Mouse (Mus musculus) myocyte (in vitro differentiated cells): ENCODE data around the gene Car14. TPM values are rescaled to one million over a fixed set of nuclear protein-coding genes. Genes with fewer than 3 reads are reported as not detected.

Experiments used
- H3K27me3 ChIP-seq: one replicate; pipeline ENCODE4 v1.6.1; 2011; ENCODE audit not compliant: control insufficient read depth, insufficient read depth, insufficient read length
- H3K36me3 ChIP-seq: one replicate; pipeline ENCODE4 v1.6.1; 2011; ENCODE audit not compliant: control insufficient read depth, insufficient read depth
- H3K4me2 ChIP-seq: one replicate; pipeline ENCODE4 v1.6.1; 2011; ENCODE audit warnings: low read depth, control low read depth
- H3K4me3 ChIP-seq: one replicate; pipeline ENCODE4 v1.5.1; 2011; ENCODE audit warnings: mild to moderate bottlenecking, control low read depth, moderate library complexity
- H3K79me2 ChIP-seq: one replicate; pipeline ENCODE4 v1.6.1; 2011; ENCODE audit not compliant: control insufficient read depth, insufficient read depth
- H3ac ChIP-seq: one replicate; pipeline ENCODE4 v1.6.1; 2011; ENCODE audit not compliant: control insufficient read depth, insufficient read length
- CEBPB ChIP-seq: IDR thresholded peaks from 2 replicates; pipeline ENCODE4 v1.6.1; 2011; ENCODE audit warnings: mild to moderate bottlenecking, moderate library complexity; ENCODE audit not compliant: poor library complexity, insufficient read depth, severe bottlenecking
- E2F4 ChIP-seq: IDR thresholded peaks from one replicate; pipeline ENCODE4 v1.6.1; 2011; ENCODE audit warnings: mild to moderate bottlenecking, control low read depth, moderate library complexity; ENCODE audit not compliant: insufficient read depth
- MAX ChIP-seq: IDR thresholded peaks from one replicate; pipeline ENCODE4 v1.6.1; 2011; ENCODE audit warnings: low read depth, mild to moderate bottlenecking, control low read depth
- MYOD1 ChIP-seq, 3 experiments: IDR thresholded peaks; one replicate each; pipeline ENCODE4 v1.6.1; 2011; ENCODE audit warnings: control low read depth in 2 of 3, low read depth in 2 of 3, mild to moderate bottlenecking in 2 of 3, moderate library complexity in 1 of 3; ENCODE audit not compliant: insufficient read length in 2 of 3, control insufficient read depth in 1 of 3
- MYOG ChIP-seq, 3 experiments: IDR thresholded peaks; one replicate each; pipeline ENCODE4 v1.6.1; 2011; ENCODE audit warnings: control low read depth in 2 of 3, low read depth in 2 of 3, mild to moderate bottlenecking in 2 of 3; ENCODE audit not compliant: insufficient read length in 2 of 3, control insufficient read depth in 1 of 3, insufficient read depth in 1 of 3
- POLR2A ChIP-seq: IDR thresholded peaks from one replicate; pipeline ENCODE4 v1.6.1; 2011; ENCODE audit warnings: low read depth, mild to moderate bottlenecking, control low read depth, moderate library complexity; ENCODE audit not compliant: insufficient read length
- POLR2AphosphoS2 ChIP-seq: IDR thresholded peaks from one replicate; pipeline ENCODE4 v1.6.1; 2011; ENCODE audit warnings: low read depth, control low read depth; ENCODE audit not compliant: insufficient read length
- REST ChIP-seq: IDR thresholded peaks from one replicate; pipeline ENCODE4 v1.6.1; 2011; ENCODE audit warnings: mild to moderate bottlenecking, control low read depth, moderate library complexity; ENCODE audit not compliant: insufficient read depth, insufficient read length
- SRF ChIP-seq: IDR thresholded peaks from one replicate; pipeline ENCODE4 v1.6.1; 2011; ENCODE audit warnings: low read depth; ENCODE audit not compliant: control insufficient read depth, insufficient read length
- TCF12 ChIP-seq: IDR thresholded peaks from one replicate; pipeline ENCODE4 v1.6.1; 2011; ENCODE audit warnings: mild to moderate bottlenecking, control low read depth; ENCODE audit not compliant: poor library complexity, insufficient read depth, severe bottlenecking
- TCF3 ChIP-seq: IDR thresholded peaks from one replicate; pipeline ENCODE4 v1.6.1; 2011; ENCODE audit warnings: low read depth, control low read depth; ENCODE audit not compliant: insufficient read length
- USF1 ChIP-seq: IDR thresholded peaks from one replicate; pipeline ENCODE4 v1.6.1; 2011; ENCODE audit warnings: low read depth, mild to moderate bottlenecking, control low read depth, moderate library complexity
- polyA plus RNA-seq: library from polyadenylated mRNA; unstranded; fragments of >200 nt; fragmentation: generic; extraction: Trizol; gene quantifications from one replicate; pipeline ENCODE4 v1.2.1, GENCODE M21; 2012; ENCODE audit warnings: missing spikeins

Gene Car14
- polyA plus RNA-seq, 1 experiment, result 0.11 TPM

- Histone ChIP-seq H3K79me2 (no peaks in the 10 kb centered on the region), H3K36me3 (peaks cover 6% of the 10 kb centered on the region), H3K27me3 (no peaks in the 10 kb centered on the region), H3ac (no peak overlapping the region), H3K4me3 (no peak overlapping the region), H3K4me2 (no peak overlapping the region)
- no peak for TF ChIP-seq MAX
- TF ChIP-seq REST, result no peak
- no peak for TF ChIP-seq USF1
- no peak for TF ChIP-seq TCF3
- no peak for TF ChIP-seq POLR2A
- no peak for TF ChIP-seq E2F4
- TF ChIP-seq CEBPB, result no peak
- no peak for TF ChIP-seq TCF12
- no peak for TF ChIP-seq MYOG (IDR thresholded peaks at IDR 0.05; ENCODE audit: control insufficient read depth in 1 of 3, insufficient read depth in 1 of 3, insufficient read length in 2 of 3, low read depth in 2 of 3)
- TF ChIP-seq MYOD1 (IDR thresholded peaks at IDR 0.05; ENCODE audit: control insufficient read depth in 1 of 3, insufficient read length in 2 of 3, low read depth in 2 of 3), result no peak
Observed at GRCm38 (mm10) chr3:95884400-95884799, 20.1 kb downstream of the Car14 start.

- Histone ChIP-seq H3K4me2 (peak overlapping the region; percentile 80), H3K36me3 (peaks cover 8% of the 10 kb centered on the region), H3ac (peak overlapping the region; percentile 7), H3K4me3 (peak overlapping the region; percentile 62), H3K27me3 (no peaks in the 10 kb centered on the region), H3K79me2 (no peaks in the 10 kb centered on the region)
- TF ChIP-seq POLR2A (no peak), MYOG (IDR thresholded peaks at IDR 0.05; ENCODE audit: control insufficient read depth in 1 of 3, insufficient read depth in 1 of 3, insufficient read length in 2 of 3, low read depth in 2 of 3) (no peak), MAX (no peak), POLR2AphosphoS2 (no peak), MYOD1 (IDR thresholded peaks at IDR 0.05; ENCODE audit: control insufficient read depth in 1 of 3, insufficient read length in 2 of 3, low read depth in 2 of 3) (no peak), REST (no peak), CEBPB (no peak), USF1 (no peak), SRF (no peak), TCF3 (no peak)
Observed at GRCm38 (mm10) chr3:95882816-95883425, 21.6 kb downstream of the Car14 start.

GRCm38 (mm10) chr3:95881979-95882815, 22.3 kb downstream of the Car14 start, which contains the start of gene Ciart:
TSS of gene Ciart (minus strand) at chr3:95882251.
- Histone ChIP-seq H3K4me2 (peak within 1 kb of the TSS; percentile 80), H3ac (peak within 1 kb of the TSS; percentile 7), H3K79me2 (no peaks in the 10 kb centered on the region), H3K27me3 (no peaks in the 10 kb centered on the region), H3K4me3 (peak within 1 kb of the TSS; percentile 62), H3K36me3 (peaks cover 7% of the 10 kb centered on the region)
- no peak for TF ChIP-seq TCF3
- TF ChIP-seq CEBPB, result peak; percentile 62; the same call in 1 of the 2 replicates
- TF ChIP-seq POLR2AphosphoS2, result peak; percentile 91
- peak in 1 of 3 experiments; percentile 27 for TF ChIP-seq MYOD1 (IDR thresholded peaks at IDR 0.05; ENCODE audit: control insufficient read depth in 1 of 3, insufficient read length in 2 of 3, low read depth in 2 of 3)
- TF ChIP-seq E2F4, result no peak
- peak in 1 of 3 experiments; percentile 39 for TF ChIP-seq MYOG (IDR thresholded peaks at IDR 0.05; ENCODE audit: control insufficient read depth in 1 of 3, insufficient read depth in 1 of 3, insufficient read length in 2 of 3, low read depth in 2 of 3)
- TF ChIP-seq POLR2A, result peak; percentile 89
- peak; percentile 99 for TF ChIP-seq USF1
- TF ChIP-seq MAX, result peak; percentile 91
- no peak for TF ChIP-seq REST
- TF ChIP-seq TCF12, result no peak
- TF ChIP-seq SRF, result peak; percentile 60

- Histone ChIP-seq H3K79me2 (no peaks in the 10 kb centered on the region), H3ac (no peak overlapping the region), H3K4me2 (no peak overlapping the region), H3K27me3 (no peaks in the 10 kb centered on the region), H3K4me3 (no peak overlapping the region), H3K36me3 (peaks cover 7% of the 10 kb centered on the region)
- TF ChIP-seq TCF3, result no peak
- no peak for TF ChIP-seq REST
- no peak for TF ChIP-seq USF1
- TF ChIP-seq SRF, result no peak
- TF ChIP-seq CEBPB, result no peak
Observed at GRCm38 (mm10) chr3:95879063-95879462, 25.4 kb downstream of the Car14 start.
